Mouse (Mus musculus): ENCODE data around the gene Ccm2. TPM values are rescaled to one million over a fixed set of nuclear protein-coding genes. Genes with fewer than 3 reads are reported as not detected.
A peak's percentile ranks its signal among the peaks of the same experiment; 100 is the strongest.

Gene Ccm2
- total and polyA plus RNA-seq, 3 experiments = 30.4 to 34.5 (median 32.7) TPM

GRCm38 (mm10) chr11:6524165-6524879 is 22.4 kb upstream of the Ccm2 start (continued):
- TF ChIP-seq TBP (conservative IDR thresholded peaks at IDR 0.05; ENCODE audit: low read depth, low read length) = no peak
- TF ChIP-seq USF2 (conservative IDR thresholded peaks at IDR 0.05; ENCODE audit: low read depth, low read length) = no peak
- peak; percentile 37; the same call in 1 of the 2 replicates for TF ChIP-seq MYC (IDR thresholded peaks at IDR 0.05; ENCODE audit: low read depth, low read length)
- TF ChIP-seq PAX5 (IDR thresholded peaks at IDR 0.05; ENCODE audit: low read length) = no peak
- TF ChIP-seq E2F4 (IDR thresholded peaks at IDR 0.05; ENCODE audit: insufficient replicate concordance, low read depth, low read length) = 0 out of 2 replicates have a peak, but pooled peaks have one; percentile 32
- 0 out of 2 replicates have a peak, but pooled peaks have one; percentile 40 for TF ChIP-seq NELFE (IDR thresholded peaks at IDR 0.05; ENCODE audit: low read depth, low read length)
- TF ChIP-seq JUN (IDR thresholded peaks at IDR 0.05; ENCODE audit: insufficient read depth, low read depth, low read length) = no peak
- TF ChIP-seq UBTF (IDR thresholded peaks at IDR 0.05; ENCODE audit: low read depth, low read length) = no peak
- peak; percentile 32 for TF ChIP-seq ZMIZ1 (IDR thresholded peaks at IDR 0.05; ENCODE audit: low read depth, low read length)
- no peak for TF ChIP-seq JUND (conservative IDR thresholded peaks at IDR 0.05; ENCODE audit: low read depth, low read length)
- no peak for TF ChIP-seq MXI1 (IDR thresholded peaks at IDR 0.05; ENCODE audit: low read depth, low read length)
- TF ChIP-seq SMC3 (IDR thresholded peaks at IDR 0.05; ENCODE audit: low read depth, low read length) = no peak
- TF ChIP-seq RAD21 (IDR thresholded peaks at IDR 0.05; ENCODE audit: low read depth, low read length) = no peak
- TF ChIP-seq MEF2A (IDR thresholded peaks at IDR 0.05; ENCODE audit: borderline replicate concordance, low read depth, low read length) = 0 out of 2 replicates have a peak, but pooled peaks have one; percentile 46
- peak; percentile 69 for TF ChIP-seq CHD2 (IDR thresholded peaks at IDR 0.05; ENCODE audit: low read length)
- TF ChIP-seq USF1 (IDR thresholded peaks at IDR 0.05; ENCODE audit: low read depth, low read length) = no peak
- no peak for TF ChIP-seq RCOR1 (conservative IDR thresholded peaks at IDR 0.05; ENCODE audit: low read depth, low read length)
- no peak; the same call in 1 of the 2 replicates for TF ChIP-seq IRF4 (IDR thresholded peaks at IDR 0.05; ENCODE audit: low read depth, low read length)
- no peak for TF ChIP-seq MAZ (IDR thresholded peaks at IDR 0.05; ENCODE audit: low read depth, low read length)
- TF ChIP-seq MAX (IDR thresholded peaks at IDR 0.05; ENCODE audit: low read length) = peak; percentile 13; the same call in 1 of the 2 replicates

- H3K4me1 ChIP-seq (ENCODE audit: control insufficient read depth in 1 of 2, insufficient read depth in 2 of 2) = peaks cover 21 to 55% of the 10 kb centered on the region in 2 experiments
- TF ChIP-seq BHLHE40 (IDR thresholded peaks at IDR 0.05; ENCODE audit: low read depth, low read length) (peak; percentile 5; the same call in 1 of the 2 replicates), JUND (conservative IDR thresholded peaks at IDR 0.05; ENCODE audit: low read depth, low read length) (no peak), SIN3A (IDR thresholded peaks at IDR 0.05; ENCODE audit: low read length) (no peak), POLR2A (IDR thresholded peaks at IDR 0.05; ENCODE audit: low read depth, low read length) (peak; percentile 77), KAT2A (IDR thresholded peaks at IDR 0.05; ENCODE audit: insufficient replicate concordance, low read length) (0 out of 2 replicates have a peak, but pooled peaks have one; percentile 0), ZMIZ1 (IDR thresholded peaks at IDR 0.05; ENCODE audit: low read depth, low read length) (peak; percentile 3; the same call in 1 of the 2 replicates), POLR2AphosphoS2 (IDR thresholded peaks at IDR 0.05; ENCODE audit: low read depth, low read length) (peak; percentile 59), MYC (IDR thresholded peaks at IDR 0.05; ENCODE audit: low read depth, low read length) (0 out of 2 replicates have a peak, but pooled peaks have one; percentile 3)
- no peak for DNase-seq (ENCODE audit: extremely low read depth)
- H3K4me3 ChIP-seq (replicated peaks in 1 of 3; ENCODE audit: low read depth in 2 of 3, low read length in 2 of 3, poor library complexity in 1 of 3) = no peak overlapping the region
- in situ Hi-C loops (cut with MboI; ENCODE audit: low pct_ligation_motif_present, low pct_unique_long_range_greater_than_20kb, low sequenced_read_pairs) = no loop called here
- no peaks in the 10 kb centered on the region for H3K27me3 ChIP-seq (replicated peaks)
- H3K4me2 ChIP-seq (ENCODE audit: insufficient read depth, low read depth, poor library complexity, severe bottlenecking) = peak overlapping the region; percentile 82; the same call in 1 of the 2 replicates
- H3K79me2 ChIP-seq (replicated peaks; ENCODE audit: control insufficient read depth, extremely low read depth, insufficient read depth, poor library complexity, severe bottlenecking) = peaks cover 34% of the 10 kb centered on the region
- peak overlapping the region; percentile 53 for H3K27ac ChIP-seq (ENCODE audit: insufficient read depth, low read depth)
- peaks cover 25 to 34% of the 10 kb centered on the region in 2 experiments for H3K36me3 ChIP-seq (replicated peaks in 1 of 2; ENCODE audit: control insufficient read depth in 1 of 2, insufficient read depth in 1 of 2, low read length in 1 of 2)
- dilution Hi-C loops (cut with MboI; ENCODE audit: extremely low pct_ligation_motif_present, extremely low pct_unique_long_range_greater_than_20kb, low sequenced_read_pairs) = no loop called here
- H3K9me3 ChIP-seq (replicated peaks; ENCODE audit: low read length) = peaks cover 2% of the 10 kb centered on the region
- no peak overlapping the region for H3K9ac ChIP-seq (ENCODE audit: insufficient read depth, low read depth)
Observed at GRCm38 (mm10) chr11:6524880-6525238, 21.8 kb upstream of the Ccm2 start.
